Mouse (Mus musculus): ENCODE results near the gene Plet1.
A peak's percentile ranks its signal among the peaks of the same experiment; 100 is the strongest.

Plet1 gene

DNA sequence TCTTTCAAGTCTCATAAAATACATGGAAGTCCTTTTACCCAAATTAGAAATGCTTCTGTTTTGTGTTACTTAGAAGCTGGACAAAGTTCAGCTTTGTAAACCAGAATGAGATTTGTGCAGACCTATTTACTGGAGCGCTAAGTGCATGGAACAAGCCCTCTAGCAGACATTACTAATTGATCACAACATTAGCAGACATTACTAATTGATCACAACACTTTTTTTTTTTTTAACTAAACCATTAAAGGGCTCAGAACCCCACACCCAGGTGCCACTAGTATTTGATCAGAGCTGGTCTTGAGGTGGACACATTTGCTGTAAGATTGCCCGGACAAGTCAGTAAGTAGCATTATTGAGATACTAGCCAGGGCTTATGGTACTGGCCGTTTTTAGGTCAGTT, 39.5 kb downstream of the Plet1 start:
- no peak for DNase-seq (ENCODE audit: low read depth, low spot score)

DNA sequence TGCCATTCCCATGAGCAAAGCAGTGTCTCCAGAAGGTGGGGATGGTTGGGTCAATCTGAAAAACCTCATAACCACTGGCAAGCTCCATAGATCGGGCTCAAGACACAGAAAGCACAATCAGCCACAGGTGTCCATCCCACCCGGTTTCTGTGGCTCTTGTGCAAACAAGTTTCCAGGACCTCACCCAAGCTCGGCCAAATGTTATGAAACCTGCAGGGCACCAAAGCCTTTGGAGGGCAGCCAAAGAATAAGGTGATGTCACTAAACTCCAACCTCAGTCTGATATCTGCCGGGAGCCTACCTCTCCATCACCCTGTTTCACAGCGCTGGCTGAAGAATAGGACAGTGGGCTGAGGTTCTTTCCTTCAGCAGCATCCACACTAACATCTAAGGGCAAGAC, 41.6 kb downstream of the Plet1 start:
- DNase-seq (ENCODE audit: low read depth, low spot score): no peak

DNA sequence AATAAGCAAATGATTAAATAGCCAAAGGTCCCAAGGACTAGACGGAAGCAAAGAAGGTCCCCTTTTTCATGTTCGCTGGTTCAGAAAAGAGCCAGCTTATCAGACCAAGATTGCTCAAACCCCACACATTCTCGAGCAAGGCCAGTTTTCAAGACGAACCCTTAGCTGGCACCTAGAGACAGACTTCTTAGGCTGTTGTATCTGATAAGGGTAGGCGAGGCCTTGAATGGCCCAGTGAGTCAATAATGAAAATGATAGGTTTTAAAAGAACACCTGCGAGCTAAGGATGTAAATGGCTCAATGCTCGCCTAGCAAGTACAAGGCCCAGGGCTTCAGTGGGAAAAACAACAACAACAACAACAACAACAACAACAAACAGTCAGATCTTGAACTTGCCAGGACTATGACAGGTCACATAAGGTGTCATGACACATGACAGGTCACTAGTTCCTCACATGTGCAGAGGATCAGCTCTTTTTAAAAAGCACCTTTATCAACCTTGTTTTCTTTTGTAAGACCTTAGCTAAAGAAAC, 42.3 kb downstream of the Plet1 start:
- DNase-seq (ENCODE audit: low read depth, low spot score): no peak

DNA sequence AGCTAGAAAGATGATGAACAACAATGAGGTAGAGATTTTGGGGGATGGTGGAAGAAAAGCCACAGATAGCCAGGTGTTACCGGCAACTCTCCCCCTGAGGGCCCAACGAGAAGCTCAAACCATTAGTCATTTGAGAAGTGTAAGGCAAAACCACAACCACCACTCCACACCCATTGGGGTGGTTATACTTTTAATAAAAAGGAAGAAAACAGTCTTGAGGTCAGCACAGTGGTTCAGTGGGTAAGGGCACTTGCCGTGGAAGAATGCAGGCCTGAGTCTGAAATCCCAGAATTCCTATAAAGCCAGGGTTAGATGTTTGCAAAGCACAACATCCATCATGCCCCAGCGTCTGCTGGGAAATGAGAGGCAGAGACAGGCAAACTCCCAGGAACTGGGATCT, 43.0 kb downstream of the Plet1 start:
- no peak for DNase-seq (ENCODE audit: low read depth, low spot score)

DNA sequence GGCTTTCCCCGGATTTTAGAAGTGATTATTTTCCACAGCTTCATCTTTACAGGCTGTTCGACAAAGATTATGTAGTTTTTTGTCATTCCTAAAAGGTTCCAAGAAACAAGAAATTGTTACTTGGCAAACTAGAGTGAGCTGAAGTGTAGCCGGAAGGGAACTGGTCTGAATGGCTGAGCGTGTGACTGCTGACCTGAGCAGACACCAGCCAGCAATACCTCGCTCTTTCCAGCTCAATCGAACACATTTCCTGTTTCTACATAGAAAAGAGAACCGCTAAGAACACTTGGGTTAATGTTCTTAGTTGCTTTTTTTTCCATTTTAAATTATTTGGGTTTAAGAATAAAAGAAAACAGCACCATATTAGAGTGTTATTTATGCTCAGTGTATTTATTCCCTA, 45.8 kb downstream of the Plet1 start:
- DNase-seq (ENCODE audit: low read depth, low spot score): no peak

DNA sequence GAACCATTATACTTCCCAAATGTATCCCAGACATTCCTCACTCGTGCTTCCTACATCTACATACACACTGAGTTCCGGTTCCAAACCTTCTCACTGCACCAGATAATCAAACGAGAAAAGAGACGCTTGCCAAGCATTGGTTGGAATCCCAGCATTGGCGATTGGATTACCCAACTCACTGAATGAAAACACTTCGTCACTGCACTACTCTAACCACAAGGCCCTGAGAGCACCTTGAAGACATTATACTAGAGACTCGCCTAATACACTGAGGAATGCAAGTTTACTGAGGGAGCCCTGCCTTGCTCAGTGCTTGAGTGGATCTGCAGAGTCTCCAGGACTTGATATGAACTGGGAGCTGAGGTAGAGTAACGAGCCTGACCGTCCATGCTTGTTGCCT, 48.1 kb downstream of the Plet1 start:
- DNase-seq (ENCODE audit: low read depth, low spot score): no peak

DNA sequence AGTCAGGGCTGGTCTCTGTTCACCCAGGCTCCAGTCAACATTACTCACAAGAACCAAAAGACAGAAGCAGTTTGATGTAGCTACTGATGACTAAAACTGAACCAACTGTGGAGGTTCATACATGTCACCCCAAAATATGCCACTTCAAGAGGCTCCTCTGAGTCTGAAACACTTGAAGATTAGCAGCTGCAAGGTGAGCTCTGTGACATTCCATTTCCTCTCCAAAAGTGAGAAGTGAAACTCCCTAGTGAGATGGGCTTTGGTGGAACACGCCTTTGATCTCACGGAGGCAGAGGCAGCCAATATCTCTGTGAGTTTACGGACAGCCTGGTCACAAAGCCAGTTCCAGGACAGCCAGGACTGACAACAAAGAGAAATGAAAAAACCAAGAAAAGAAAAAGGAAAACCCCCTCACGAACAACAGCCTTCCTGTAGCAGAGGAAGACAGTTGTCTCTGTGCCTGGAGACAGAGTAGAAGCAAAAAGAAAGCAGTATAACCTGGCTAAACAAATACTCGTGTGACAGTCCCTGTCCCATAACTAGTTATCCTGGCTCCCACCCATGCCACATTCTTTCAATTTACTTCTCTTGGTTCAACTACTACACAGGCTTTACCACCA, 53.6 kb downstream of the Plet1 start:
- no peak for DNase-seq (ENCODE audit: low read depth, low spot score)

DNA sequence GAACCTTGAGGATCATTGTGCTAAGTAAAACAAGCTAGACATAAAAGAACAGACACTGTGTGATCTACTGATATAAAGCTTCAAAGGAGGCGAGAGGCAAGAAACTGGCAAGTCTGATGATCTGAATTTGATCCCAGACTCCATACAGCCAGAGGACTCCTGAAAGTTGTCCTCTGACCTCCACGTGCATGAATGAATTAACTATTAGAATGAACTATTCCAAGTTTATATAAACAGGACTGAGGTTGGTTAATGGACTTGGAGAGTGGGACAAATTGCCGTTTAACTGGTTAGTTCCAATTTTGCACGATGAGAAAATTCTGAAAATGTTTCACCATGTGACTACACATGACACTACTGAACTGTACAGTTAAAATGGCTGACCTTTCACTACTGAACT, 54.6 kb downstream of the Plet1 start:
- DNase-seq (ENCODE audit: low read depth, low spot score): no peak

DNA sequence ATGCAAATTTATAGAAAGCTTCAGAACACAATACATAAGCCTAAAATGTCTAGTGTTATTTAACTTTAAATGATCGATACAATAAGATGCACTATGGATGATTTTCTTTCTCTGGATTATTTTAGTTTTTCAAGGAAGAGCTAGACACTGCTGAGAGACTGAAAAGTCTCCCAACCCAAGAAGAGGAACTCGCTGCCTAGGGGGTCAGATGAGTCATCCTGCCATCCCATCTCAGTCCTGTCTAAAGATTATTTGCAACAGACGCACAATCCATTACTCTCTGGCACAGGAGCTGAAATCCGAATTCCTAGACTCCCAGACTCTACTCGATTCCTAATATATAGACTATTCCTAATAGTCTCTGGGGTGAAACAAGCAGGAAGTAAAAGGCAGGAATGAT, 57.9 kb downstream of the Plet1 start:
- no peak for DNase-seq (ENCODE audit: low read depth, low spot score)

DNA sequence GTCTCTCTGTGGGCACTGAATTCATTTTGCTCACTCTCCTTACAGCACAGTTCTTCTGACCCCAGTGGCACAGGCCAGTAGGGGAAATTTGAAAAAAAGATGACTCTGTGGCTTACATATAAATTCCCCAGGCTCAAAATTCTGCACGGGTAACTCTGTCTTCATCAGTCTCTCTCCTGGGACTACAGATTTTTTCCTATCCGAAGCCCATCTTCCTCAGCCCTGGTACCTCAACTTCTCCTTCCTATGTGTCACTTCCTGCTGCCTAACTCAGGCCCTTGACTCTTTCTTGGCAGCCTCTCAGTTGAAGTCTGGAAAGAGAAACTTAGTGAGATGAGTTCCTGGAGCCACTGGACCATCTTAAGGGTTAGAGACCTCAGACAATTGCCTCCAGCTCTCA, 59.2 kb downstream of the Plet1 start:
- no peak for DNase-seq (ENCODE audit: low read depth, low spot score)

DNA sequence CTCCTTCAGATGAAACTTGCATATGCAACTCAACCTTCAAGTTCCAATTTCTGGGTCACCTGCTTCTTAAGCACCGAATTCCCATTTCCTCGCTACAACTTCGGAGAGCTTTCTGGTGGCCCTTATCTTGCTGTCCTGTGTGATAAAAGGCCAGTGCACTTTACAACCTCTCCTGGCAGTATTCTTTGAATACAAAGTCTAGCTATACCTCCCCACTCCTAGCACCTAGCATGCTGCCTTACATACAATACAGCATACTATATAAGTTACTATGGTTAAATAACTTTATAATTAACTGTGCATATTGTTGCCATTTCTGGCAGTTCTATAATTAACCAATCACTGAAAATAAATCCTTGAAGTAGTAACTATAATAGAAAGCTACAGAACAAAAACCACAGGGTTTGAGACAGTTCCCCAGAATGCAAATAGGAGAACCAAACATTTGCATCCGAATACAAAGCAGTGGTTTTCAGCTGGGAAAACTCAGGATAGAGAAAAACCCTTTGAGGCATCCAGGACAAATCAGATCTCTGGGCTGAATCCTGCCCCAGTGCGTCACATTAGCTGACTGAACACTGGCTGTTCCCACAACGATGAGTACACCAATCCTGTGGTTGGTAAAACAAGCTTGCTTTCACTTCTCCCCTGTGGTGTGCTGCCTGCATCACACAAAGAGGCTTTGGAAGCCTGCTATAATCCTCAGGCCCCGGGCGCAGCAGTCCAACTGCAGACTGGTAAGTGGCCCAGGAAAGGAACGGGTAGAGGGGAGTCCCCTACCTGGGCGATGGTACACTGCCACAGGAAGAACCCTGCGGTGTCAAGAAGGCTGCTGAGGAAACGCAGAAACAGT, 60.1 kb downstream of the Plet1 start, which contains the start of gene Il18:
Gene Il18 (plus strand): TSS at position 587 of the 853 bp plus-strand sequence.
- DNase-seq (ENCODE audit: low read depth, low spot score): peak; percentile 53

DNA sequence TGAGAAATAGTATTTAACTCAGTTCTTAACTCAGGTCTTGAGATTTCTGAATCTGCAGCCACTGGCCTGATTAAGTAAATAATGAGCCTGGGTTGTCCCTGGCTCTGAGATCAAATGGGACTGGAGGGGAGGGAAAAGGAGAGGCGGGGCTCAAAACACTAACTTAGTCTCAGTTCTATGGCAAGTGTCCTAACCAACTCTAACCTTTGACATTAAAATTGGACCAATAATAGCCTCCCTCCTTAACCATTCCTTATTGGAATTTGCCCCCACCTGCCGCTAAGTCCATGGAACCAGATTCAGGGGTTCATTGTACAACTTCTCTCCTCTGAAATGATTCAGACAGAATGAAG, 60.7 kb downstream of the Plet1 start, which contains the start of gene Bco2:
Gene Bco2 (minus strand): TSS at position 88 of the 353 bp plus-strand sequence.
- DNase-seq (ENCODE audit: low read depth, low spot score): no peak
